Mouse (Mus musculus) embryonic fibroblast, embryonic 13.5 days (primary cell): Measurements from ENCODE around the gene Iqcc.

ENCODE experiments used
- CTCF ChIP-seq: IDR thresholded peaks from 2 replicates; pipeline ENCODE4 v1.5.1; 2011; ENCODE audit warnings: mild to moderate bottlenecking, control low read depth, low read length, moderate library complexity, borderline replicate concordance; ENCODE audit not compliant: insufficient read depth
- POLR2A ChIP-seq: IDR thresholded peaks from 2 replicates; pipeline ENCODE4 v1.6.1; 2011; ENCODE audit warnings: low read depth, mild to moderate bottlenecking, control low read depth, low read length, moderate library complexity

- TF ChIP-seq CTCF (no peak), POLR2A (no peak)
Observed at GRCm38 (mm10) chr4:129622120-129622802, 3.4 kb upstream of the Iqcc start.
